Mouse (Mus musculus): ENCODE measurements around the gene Zkscan5. TPM values are rescaled to one million over a fixed set of nuclear protein-coding genes. Genes with fewer than 3 reads are reported as not detected.

The Zkscan5 gene
- 15.3 and 17.2 TPM in 2 replicates for polyA plus RNA-seq (2015; fragmentation: Nextera tagmentation; extraction: Ambion mirVana)

DNA sequence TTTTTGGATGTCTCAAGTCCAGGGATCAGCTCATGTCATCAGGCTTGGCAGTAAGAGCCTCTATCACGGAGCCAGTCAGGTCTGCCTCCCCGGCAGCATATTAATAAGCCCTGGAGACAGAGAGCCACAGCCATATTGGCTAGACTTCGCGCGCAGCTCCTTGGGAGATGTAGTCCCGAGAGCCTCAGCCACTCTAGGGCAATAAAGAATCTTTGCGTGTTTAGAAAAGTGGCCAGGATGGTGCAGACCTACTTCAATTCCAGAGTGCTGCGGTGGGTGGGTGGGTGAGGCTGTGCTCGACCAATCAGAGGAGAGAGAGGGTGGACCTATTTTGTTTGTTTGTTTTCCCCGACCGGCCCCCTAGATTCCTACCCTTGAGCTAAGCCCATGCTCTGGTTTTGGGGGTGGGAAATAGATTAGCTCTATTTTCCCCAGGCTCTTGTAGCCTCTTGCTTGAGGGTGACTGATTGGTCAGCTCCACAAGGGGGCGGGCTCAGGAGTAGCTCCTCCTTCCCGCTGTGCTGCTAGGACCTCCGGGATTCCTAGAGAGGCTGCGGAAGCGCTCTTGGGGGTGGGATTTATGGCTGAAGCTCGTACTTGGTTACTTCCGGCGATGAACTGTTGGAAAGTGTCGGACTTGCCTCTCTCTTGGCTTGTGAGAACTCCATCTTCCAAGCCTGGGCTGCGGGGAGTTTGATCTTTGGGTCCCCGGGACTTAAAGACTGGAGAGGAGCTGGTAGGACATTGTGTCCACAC, at the start of gene Zkscan5:
TSS of gene Zkscan5 (plus strand) at position 627 of the 756 bp plus-strand sequence.
- Histone ChIP-seq H3K4me1 (replicated peaks) (peaks cover 35% of the 10 kb centered on the region), H3K27ac (replicated peaks) (peak within 1 kb of the TSS; percentile 90), H3K4me2 (peak within 1 kb of the TSS; percentile 62), H3K9ac (peak within 1 kb of the TSS; percentile 70), H3K36me3 (peaks cover 14% of the 10 kb centered on the region), H3K27me3 (no peaks in the 10 kb centered on the region), H3K9me3 (no peaks in the 10 kb centered on the region), H3K4me3 (peak within 1 kb of the TSS; percentile 52)
- WGBS = under 1% methylated on average over 22 of the region's 22 CpGs
- peak; percentile 95 for ATAC-seq (ENCODE audit: low read depth)

DNA sequence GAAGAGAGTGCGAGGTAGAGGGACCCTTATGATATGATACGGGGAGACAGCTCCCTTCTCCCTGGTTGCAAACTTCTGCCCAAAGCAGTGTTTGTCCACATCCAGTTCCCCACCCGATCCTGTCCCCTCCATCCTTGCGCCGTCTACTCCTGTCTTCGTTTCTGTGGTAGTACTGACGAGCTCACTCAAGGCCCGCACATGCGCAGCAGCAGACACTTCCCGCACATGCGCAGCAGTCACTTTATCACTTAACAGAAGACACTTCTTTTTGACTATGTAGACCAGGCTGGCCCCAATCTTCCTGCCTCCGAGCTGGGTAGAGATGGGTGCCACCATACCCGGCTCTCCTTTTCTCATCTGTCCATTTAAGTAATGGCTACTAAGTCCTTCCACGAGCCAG, 43.0 kb upstream of the Zkscan5 start:
- Histone ChIP-seq H3K9me3 (no peaks in the 10 kb centered on the region), H3K36me3 (peaks cover 80% of the 10 kb centered on the region), H3K9ac (no peak overlapping the region), H3K27ac (replicated peaks) (no peak overlapping the region), H3K4me1 (replicated peaks) (peaks cover 24% of the 10 kb centered on the region), H3K4me3 (no peak overlapping the region), H3K27me3 (no peaks in the 10 kb centered on the region), H3K4me2 (no peak overlapping the region)
- ATAC-seq (ENCODE audit: low read depth) = no peak
- 96% methylated on average over 14 of the region's 14 CpGs for WGBS

DNA sequence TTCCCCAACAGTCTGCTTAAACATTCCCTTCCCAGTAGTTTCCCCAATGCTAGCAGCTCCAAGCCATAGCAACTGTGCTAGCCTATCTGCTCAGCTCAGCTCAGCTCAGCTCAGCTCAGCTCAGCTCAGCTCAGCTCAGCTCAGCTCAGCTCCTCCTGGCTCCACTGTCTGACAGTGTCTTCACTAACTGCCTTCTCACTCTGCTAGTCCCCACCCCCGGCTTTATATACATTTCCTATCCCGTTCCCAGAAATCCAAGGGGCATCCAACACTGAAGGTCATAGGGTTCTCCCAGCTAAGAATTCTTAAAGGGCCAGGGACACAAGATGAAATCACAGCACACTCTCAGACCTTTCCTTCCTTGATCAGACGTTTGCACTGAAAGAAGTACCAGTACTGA, 39.7 kb upstream of the Zkscan5 start:
- 73% methylated on average over 3 of the region's 3 CpGs for WGBS
- ATAC-seq (ENCODE audit: low read depth) = no peak
- H3K36me3 ChIP-seq = peaks cover 52% of the 10 kb centered on the region

DNA sequence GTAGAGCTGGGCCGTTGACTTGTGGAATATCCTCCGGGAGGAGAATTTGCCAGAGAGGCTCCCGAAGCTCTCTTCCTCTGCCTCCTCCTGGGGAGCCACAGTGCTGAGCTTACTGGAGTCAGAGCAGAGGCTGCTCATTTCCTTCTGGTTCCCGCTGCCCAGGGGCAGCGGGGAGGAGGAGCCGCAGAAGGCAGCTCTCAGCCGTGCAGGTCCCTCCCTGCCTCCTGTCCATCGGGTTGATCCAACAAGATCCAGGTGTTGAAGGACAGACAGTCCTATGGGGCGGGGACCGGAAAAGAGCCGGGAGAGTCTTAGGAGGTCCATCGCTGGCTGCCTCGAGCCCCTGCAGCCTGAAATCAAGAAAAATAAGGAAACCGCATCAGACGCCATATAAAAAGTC, 39.2 kb upstream of the Zkscan5 start:
- H3K36me3 ChIP-seq = peaks cover 50% of the 10 kb centered on the region
- H3K27ac ChIP-seq (replicated peaks) = no peak overlapping the region
- H3K9me3 ChIP-seq = no peaks in the 10 kb centered on the region
- H3K4me2 ChIP-seq = no peak overlapping the region
- H3K9ac ChIP-seq = no peak overlapping the region
- no peak for ATAC-seq (ENCODE audit: low read depth)
- H3K4me1 ChIP-seq (replicated peaks) = peaks cover 39% of the 10 kb centered on the region
- no peaks in the 10 kb centered on the region for H3K27me3 ChIP-seq
- no peak overlapping the region for H3K4me3 ChIP-seq
- 91% methylated on average over 15 of the region's 15 CpGs for WGBS

More for the DNA sequence above, 39.7 kb upstream of the Zkscan5 start:
- H3K4me3 ChIP-seq = no peak overlapping the region
- H3K27ac ChIP-seq (replicated peaks) = no peak overlapping the region
- no peaks in the 10 kb centered on the region for H3K9me3 ChIP-seq
- H3K27me3 ChIP-seq = no peaks in the 10 kb centered on the region
- no peak overlapping the region for H3K9ac ChIP-seq
- no peak overlapping the region for H3K4me2 ChIP-seq
- peaks cover 39% of the 10 kb centered on the region for H3K4me1 ChIP-seq (replicated peaks)

DNA sequence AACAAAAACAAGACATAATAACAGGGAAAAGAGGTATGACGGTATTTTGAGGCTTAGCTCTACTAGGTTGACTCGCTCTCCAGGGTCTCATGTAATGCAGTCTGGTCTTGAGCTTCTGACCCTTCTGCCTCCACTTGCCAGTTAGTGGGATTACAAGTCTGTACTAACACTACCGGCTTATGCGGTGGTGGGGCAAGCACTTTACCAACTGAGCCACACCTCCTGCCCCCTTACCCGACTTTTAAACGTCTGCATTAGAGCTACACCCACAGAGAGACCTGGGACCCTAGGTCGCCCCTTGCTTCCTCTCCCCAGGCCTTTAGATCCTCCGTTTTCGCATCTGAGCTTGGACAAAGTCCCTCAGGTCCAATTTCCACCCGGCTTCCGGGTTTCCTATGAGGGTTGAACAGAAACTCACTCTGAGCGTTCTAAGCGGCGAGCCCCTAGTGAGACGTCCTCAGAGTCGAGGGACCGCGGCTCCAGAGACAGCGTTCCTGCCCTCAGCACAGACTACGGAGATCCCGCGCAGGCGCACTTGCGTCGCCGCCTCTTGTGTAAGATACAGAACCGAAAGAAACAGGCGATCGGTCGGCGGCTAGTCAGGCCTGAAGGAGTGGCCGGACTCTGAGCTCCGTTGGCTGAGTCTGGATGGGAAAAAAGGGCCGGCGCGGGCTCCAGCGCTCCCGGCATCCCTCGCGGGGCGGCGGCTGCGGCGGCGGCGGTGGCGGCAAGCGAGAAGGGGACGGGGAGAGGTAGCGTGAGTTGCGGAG, 37.6 kb upstream of the Zkscan5 start, which contains the start of the genes Ptcd1 and Cpsf4:
TSS of gene Ptcd1 (minus strand) at position 573 of the 770 bp plus-strand sequence.
TSS of gene Cpsf4 (plus strand) at position 678 of the 770 bp plus-strand sequence.
- H3K4me3 ChIP-seq = peak within 1 kb of the TSS; percentile 95
- peak within 1 kb of the TSS; percentile 92 for H3K9ac ChIP-seq
- under 1% methylated on average over 51 of the region's 51 CpGs for WGBS
- peaks cover 39% of the 10 kb centered on the region for H3K4me1 ChIP-seq (replicated peaks)
- H3K9me3 ChIP-seq = no peaks in the 10 kb centered on the region
- peaks cover 50% of the 10 kb centered on the region for H3K36me3 ChIP-seq
- H3K4me2 ChIP-seq = peak within 1 kb of the TSS; percentile 96
- peak; percentile 95 for ATAC-seq (ENCODE audit: low read depth)
- no peaks in the 10 kb centered on the region for H3K27me3 ChIP-seq
- H3K27ac ChIP-seq (replicated peaks) = peak within 1 kb of the TSS; percentile 83

DNA sequence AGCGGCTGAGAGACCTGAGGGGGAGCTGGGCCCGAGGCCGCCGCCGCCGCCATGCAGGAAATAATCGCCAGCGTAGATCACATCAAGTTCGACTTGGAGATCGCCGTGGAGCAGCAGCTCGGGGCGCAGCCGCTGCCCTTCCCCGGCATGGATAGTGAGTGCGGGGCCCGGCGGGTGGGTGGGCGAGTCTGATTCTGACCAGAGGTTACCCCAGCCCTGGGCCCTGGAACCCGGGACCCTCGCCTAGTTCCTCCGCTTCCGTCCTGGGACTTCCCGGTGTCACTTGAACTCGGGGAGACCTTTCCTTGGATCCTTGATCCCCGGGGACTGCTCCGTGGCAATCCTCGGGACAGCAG, 37.1 kb upstream of the Zkscan5 start:
- peak overlapping the region; percentile 92 for H3K9ac ChIP-seq
- under 1% methylated on average over 28 of the region's 28 CpGs for WGBS
- H3K27ac ChIP-seq (replicated peaks) = peak overlapping the region; percentile 83
- peaks cover 51% of the 10 kb centered on the region for H3K36me3 ChIP-seq
- H3K27me3 ChIP-seq = no peaks in the 10 kb centered on the region
- H3K4me3 ChIP-seq = peak overlapping the region; percentile 95
- H3K4me1 ChIP-seq (replicated peaks) = peaks cover 39% of the 10 kb centered on the region
- peak; percentile 64 for ATAC-seq (ENCODE audit: low read depth)
- H3K4me2 ChIP-seq = peak overlapping the region; percentile 96
- no peaks in the 10 kb centered on the region for H3K9me3 ChIP-seq

DNA sequence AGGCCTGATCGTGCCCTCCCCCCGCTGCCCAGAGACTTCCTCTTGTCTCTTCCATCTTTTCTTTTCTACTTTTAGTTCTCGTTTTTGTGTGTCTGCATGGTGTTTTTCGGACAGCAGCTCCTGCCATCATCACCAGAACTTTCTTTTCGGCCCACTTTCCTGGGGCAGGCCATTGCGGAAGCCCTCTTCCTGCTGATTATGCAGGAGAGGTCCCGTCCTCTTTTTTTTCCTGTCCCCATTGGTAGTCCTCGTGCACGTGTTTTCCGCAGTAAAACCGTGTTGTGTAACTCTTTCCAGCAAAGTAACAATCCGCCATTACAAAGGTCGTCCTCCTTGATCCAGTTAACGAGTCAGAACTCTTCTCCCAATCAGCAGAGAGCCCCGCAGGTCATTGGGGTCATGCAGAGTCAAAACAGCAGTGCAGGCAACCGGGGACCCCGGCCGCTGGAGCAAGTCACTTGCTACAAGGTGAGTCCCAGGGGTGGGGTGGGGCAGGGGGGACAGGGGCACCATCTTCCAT, 25.8 kb upstream of the Zkscan5 start:
- H3K4me1 ChIP-seq (replicated peaks) = no peaks in the 10 kb centered on the region
- peaks cover 99% of the 10 kb centered on the region for H3K36me3 ChIP-seq
- no peak overlapping the region for H3K27ac ChIP-seq (replicated peaks)
- H3K27me3 ChIP-seq = no peaks in the 10 kb centered on the region
- no peak for ATAC-seq (ENCODE audit: low read depth)
- H3K9me3 ChIP-seq = no peaks in the 10 kb centered on the region
- H3K4me2 ChIP-seq = no peak overlapping the region
- H3K9ac ChIP-seq = no peak overlapping the region
- H3K4me3 ChIP-seq = no peak overlapping the region
- 89% methylated on average over 18 of the region's 18 CpGs for WGBS

DNA sequence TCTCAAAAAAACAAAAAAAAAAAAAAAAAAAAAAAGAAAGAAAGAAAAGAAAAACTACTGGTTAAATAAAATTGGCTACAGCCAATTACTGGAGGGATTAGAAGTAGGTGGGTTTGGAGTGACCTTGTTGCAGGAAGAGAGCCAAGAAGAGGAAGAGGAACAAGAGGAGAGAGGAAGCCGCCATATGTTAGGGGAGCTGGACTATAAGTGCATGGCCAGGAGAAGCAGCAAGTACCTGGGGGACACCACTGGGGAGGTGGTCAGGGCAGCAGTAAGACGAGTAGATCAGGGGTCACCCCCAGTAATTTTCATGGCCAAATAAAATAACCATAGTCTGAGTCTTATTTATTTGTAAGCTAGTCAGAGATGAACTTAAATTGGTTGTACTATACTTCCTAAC, 19.1 kb upstream of the Zkscan5 start:
- H3K27me3 ChIP-seq = no peaks in the 10 kb centered on the region
- H3K9me3 ChIP-seq = no peaks in the 10 kb centered on the region
- ATAC-seq (ENCODE audit: low read depth) = no peak
- no peak overlapping the region for H3K27ac ChIP-seq (replicated peaks)
- peaks cover 10% of the 10 kb centered on the region for H3K4me1 ChIP-seq (replicated peaks)
- WGBS = 89% methylated on average over 2 of the region's 2 CpGs
- no peak overlapping the region for H3K4me3 ChIP-seq
- H3K9ac ChIP-seq = no peak overlapping the region
- H3K4me2 ChIP-seq = no peak overlapping the region
- H3K36me3 ChIP-seq = peaks cover 80% of the 10 kb centered on the region

DNA sequence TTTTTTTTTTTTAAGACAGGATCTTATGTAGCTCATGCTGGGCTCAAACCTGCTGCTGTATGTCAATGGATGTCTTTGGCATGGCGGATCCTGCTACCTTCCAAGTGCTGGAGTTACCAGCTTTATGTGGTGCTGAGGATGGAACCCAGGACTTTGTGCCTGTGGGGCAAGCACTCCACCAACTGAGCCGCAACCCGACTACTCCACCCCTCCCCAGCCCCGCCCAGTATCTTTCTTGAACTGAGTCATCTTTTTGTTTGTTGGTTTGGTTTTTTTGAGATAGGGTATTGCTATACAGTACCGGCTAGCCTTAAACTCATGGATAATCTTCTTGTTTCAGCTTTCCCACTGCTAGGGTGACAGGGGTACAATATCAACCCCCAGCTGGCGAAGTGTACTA, 14.9 kb upstream of the Zkscan5 start:
- Histone ChIP-seq H3K36me3 (peaks cover 49% of the 10 kb centered on the region), H3K9ac (no peak overlapping the region), H3K27ac (replicated peaks) (no peak overlapping the region), H3K4me2 (peak overlapping the region; percentile 68), H3K4me3 (no peak overlapping the region), H3K27me3 (no peaks in the 10 kb centered on the region), H3K9me3 (no peaks in the 10 kb centered on the region), H3K4me1 (replicated peaks) (peaks cover 22% of the 10 kb centered on the region)
- WGBS = 93% methylated on average over 6 of the region's 6 CpGs
- ATAC-seq (ENCODE audit: low read depth) = no peak

DNA sequence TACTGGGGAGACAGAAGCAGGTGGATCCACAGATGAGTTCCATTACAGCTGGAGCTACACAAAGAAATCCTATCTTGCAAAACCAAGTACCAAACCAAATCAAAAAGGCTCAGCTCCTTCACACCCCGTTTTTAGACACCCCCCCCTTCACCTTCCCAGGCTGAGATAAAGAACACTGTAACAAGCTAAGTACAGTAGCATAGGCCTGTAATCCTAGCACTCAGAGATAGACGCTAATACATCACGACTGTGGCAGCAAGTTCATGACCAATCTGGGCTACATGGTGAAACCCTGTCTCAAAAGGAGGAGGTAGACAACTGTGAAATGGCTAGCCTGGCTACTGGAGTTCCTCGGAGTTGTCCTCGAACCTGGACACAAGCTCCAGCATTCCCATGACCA, 14.0 kb upstream of the Zkscan5 start:
- H3K27ac ChIP-seq (replicated peaks) = no peak overlapping the region; the same call in 1 of the 2 replicates
- no peaks in the 10 kb centered on the region for H3K9me3 ChIP-seq

DNA sequence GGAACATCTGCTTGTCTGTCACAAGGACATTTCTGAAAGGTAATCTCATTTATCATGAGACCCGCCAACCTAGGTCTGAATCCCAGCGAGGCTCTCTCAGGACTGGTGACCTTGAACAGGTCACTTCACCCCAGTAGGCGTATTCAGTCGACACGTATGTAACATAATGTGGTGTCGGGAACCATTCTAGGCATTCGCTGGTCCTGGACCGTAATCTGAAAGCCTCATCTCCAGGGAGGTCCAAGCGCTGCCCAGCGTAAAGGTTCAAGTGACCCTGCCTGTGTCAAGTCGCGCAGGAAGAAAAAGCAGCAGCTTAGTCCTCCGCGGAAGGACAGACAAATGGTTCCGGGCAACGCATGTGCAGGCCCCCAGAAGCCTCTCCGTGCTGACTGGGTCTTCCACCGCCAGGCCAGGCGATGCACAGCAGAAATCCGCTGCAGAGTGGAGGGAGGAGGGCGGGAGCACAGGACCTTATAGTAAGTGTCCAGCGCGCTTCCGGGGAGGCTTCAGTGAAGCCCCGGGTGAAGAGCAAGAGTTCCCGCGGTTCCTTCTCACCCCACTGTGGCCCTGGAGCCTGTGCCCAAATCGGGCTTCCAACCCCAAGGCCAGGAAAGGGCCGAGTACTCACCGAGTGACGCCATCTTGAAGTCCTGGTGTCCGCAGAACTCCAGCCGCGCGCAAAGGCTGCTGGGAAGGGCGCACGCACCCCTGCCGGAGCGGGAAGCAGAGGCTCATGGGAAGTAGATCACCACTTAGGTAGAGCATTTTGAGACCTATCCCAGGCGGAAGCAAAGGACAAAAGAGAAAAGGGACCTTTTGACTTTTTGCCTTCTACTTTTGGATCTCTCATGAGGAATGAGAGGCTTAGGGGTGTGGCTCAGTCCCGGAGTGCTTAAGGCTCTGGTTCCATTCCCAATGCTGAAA, 13.2 kb upstream of the Zkscan5 start:
- H3K27ac ChIP-seq (replicated peaks) = peak overlapping the region; percentile 91
- WGBS = under 1% methylated on average over 41 of the region's 41 CpGs
- peak; percentile 88 for ATAC-seq (ENCODE audit: low read depth)
- H3K36me3 ChIP-seq = peaks cover 50% of the 10 kb centered on the region
- peaks cover 22% of the 10 kb centered on the region for H3K4me1 ChIP-seq (replicated peaks)
- H3K9me3 ChIP-seq = no peaks in the 10 kb centered on the region
- H3K27me3 ChIP-seq = no peaks in the 10 kb centered on the region
- H3K4me3 ChIP-seq = peak overlapping the region; percentile 73
- peak overlapping the region; percentile 68 for H3K4me2 ChIP-seq
- H3K9ac ChIP-seq = peak overlapping the region; percentile 91

More for the DNA sequence above, 14.0 kb upstream of the Zkscan5 start:
- Histone ChIP-seq H3K27me3 (no peaks in the 10 kb centered on the region), H3K4me2 (peak overlapping the region; percentile 68), H3K4me1 (replicated peaks) (peaks cover 22% of the 10 kb centered on the region), H3K9ac (peak overlapping the region; percentile 91), H3K36me3 (peaks cover 50% of the 10 kb centered on the region), H3K4me3 (peak overlapping the region; percentile 73)
- ATAC-seq (ENCODE audit: low read depth) = no peak
- WGBS = 63% methylated on average over 5 of the region's 5 CpGs

Measured in neural tube, embryonic 13.5 days (tissue).